Mouse (Mus musculus) E14TG2a.4 (cell line): ENCODE measurements around the gene Grik2.

Source experiments
- CTCF ChIP-seq: conservative IDR thresholded peaks from 2 replicates; pipeline ENCODE4 v1.5.1; 2014; ENCODE audit warnings: low read length
- NANOG ChIP-seq: IDR thresholded peaks from 2 replicates; pipeline ENCODE4 v1.6.1; 2014; ENCODE audit warnings: borderline replicate concordance, low read length, mixed read lengths
- POU5F1 ChIP-seq: IDR thresholded peaks from 2 replicates; pipeline ENCODE4 v1.6.1; 2014; ENCODE audit warnings: low read length, borderline replicate concordance

GRCm38 (mm10) chr10:49786630-49787029 lies 1.9 kb downstream of the Grik2 start:
- no peak for TF ChIP-seq CTCF
- TF ChIP-seq NANOG, result no peak
- no peak for TF ChIP-seq POU5F1
